Mouse (Mus musculus): ENCODE measurements around the gene Hcn2.

Hcn2 gene

DNA sequence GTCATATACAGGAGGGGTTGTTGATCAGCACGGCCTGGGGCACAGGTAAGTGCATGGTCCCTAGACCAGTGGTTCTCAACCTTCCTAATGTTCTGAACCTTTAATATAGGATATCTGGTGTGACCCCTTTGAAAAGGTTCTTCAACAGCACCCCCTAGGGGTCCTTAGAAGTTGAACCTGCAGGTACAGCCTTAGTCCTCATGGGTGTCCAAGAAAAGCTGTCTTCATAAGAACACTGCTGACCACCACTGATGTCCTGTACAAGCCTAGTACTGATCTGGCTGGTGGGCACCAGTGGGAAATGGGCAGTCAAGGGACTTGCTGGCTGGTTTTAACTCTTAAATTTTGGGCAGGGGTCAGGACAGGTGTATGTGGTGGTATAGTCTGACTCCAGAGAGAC is 4.4 kb upstream of the Hcn2 start:
- no peak for DNase-seq

DNA sequence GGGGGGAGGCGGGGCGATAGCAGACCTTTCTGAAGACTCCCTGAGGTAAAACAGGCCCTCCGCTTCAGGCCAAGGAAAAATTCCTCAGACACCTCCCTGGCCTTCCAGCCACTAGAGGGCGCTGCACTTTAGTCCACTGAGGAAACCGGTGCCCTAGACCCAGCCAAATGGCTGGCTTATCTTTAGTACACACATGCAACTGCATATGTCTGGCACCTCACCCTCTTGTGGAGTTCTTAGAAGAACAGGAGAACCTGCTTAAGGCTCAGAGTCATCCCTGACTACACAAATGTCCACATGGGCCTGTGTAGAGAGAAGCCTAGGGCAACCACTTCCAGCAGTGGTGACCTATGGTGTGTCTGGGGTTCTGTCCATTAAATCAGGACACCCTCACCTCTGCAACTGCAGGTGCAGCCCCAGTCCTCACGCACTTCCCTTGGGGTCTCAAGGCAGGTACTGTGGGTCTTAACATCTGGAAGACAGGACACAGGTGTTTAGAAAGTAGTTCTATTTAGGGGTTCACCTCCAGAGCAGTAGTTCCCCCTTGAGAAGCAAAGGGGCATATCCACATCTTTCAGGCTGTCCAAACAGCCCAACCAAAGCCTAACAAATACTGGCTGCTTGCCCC is 3.8 kb upstream of the Hcn2 start:
- DNase-seq: peak; percentile 92

GRCm38 (mm10) chr10:79713163-79713562 is 3.3 kb upstream of the Hcn2 start:
- DNase-seq: no peak

DNA sequence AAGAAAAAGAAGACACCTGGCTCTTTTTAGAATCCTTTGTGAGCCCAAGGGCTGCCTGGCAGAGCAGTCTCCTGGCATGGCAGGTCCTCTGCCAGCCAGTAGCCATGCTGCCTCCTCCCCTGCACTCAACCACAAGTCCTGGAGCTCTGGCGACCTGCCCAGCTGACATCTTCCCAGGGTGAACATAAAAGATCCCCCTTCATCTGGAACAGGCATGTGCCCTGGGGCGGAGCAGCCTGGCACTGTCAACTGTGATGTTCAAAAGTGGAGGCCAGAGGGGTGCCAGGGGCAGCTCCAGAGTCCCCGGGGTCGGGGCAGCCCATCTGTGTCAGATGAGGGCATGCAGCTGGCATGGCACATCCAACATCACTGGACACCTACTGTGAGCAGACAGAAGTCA is 1.4 kb upstream of the Hcn2 start:
- no peak for DNase-seq

GRCm38 (mm10) chr10:79716988-79717355 is 538 bp downstream of the Hcn2 start:
- peak; percentile 54 for DNase-seq

DNA sequence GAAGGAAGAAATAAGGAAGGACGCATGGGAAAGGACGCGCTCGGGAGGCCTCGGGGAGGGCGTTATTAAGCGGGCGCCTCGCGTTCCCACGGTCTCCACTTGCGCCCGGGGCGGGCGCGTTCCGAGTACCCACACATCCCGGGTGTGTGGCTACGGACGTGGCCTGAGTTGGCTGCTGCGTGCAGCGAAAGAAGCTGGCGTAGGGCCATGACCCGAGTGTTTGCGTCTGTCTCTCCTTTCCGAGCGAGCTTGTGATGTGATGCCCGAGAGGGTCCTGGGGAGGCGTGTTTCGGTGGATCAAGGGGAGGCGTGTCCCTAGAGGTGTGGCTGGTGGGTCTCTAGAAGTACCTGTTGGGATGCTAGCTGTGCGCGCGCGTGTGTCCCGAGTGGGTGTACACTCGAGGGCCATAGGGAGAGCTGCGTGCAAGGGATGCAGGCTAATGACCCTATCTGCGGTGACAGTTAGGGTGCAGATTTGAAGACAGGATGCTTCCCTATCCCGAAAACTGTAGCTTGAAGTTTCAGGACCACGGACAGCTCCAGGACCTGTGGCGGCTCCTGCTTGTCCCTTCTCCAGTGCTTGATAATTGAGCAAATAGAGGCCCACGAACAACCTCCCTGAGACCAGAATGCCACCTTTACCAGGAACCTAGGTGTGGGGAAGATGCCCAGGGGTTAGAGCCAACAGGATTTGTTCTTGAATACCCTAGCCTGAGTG is 1.4 kb downstream of the Hcn2 start:
- no peak for DNase-seq

- no peak for DNase-seq
These were observed 4.7 kb downstream of the Hcn2 start for GRCm38 (mm10) chr10:79721089-79721488.

DNA sequence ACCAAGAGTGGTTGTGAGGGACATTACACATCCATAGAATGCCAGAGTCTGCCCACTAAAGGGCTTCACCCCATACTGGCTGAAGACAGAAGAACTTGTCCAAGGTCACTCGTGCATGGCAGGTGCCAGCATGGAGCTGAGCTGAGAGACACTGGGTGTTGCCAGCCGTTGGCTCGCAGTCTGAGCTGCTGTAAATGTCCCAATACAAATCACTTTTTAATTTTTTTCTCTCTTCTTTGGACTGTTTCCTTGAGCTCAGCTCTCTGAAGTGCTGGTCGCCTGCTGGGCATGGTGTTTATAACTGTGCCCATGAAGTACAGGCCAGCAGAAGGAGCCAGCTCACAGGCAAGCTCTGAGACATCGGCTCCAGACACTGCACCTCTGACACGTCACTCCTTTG is 6.6 kb downstream of the Hcn2 start:
- no peak for DNase-seq

DNA sequence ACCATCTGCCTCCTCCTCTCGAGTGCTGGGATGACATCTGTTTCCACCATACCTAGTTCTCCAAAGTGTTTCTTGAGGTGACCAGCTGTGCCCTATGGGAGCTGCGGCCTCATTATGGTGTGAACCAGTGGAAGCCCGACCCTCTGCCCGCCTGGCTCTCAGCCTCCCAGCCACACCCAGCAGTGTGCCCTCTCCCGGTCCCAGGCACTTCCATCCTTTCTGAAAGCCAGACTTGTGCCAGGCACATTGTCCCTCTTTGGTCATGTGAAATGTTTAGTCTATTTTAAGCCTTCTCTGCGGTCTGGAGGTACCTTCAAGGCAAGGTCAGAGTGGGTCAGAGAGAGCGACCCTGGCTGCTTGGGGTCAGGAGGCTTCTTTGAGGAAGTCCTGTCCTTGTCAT is 7.3 kb downstream of the Hcn2 start:
- DNase-seq: no peak

GRCm38 (mm10) chr10:79726090-79726489 is 9.7 kb downstream of the Hcn2 start:
- DNase-seq: peak; percentile 49

DNA sequence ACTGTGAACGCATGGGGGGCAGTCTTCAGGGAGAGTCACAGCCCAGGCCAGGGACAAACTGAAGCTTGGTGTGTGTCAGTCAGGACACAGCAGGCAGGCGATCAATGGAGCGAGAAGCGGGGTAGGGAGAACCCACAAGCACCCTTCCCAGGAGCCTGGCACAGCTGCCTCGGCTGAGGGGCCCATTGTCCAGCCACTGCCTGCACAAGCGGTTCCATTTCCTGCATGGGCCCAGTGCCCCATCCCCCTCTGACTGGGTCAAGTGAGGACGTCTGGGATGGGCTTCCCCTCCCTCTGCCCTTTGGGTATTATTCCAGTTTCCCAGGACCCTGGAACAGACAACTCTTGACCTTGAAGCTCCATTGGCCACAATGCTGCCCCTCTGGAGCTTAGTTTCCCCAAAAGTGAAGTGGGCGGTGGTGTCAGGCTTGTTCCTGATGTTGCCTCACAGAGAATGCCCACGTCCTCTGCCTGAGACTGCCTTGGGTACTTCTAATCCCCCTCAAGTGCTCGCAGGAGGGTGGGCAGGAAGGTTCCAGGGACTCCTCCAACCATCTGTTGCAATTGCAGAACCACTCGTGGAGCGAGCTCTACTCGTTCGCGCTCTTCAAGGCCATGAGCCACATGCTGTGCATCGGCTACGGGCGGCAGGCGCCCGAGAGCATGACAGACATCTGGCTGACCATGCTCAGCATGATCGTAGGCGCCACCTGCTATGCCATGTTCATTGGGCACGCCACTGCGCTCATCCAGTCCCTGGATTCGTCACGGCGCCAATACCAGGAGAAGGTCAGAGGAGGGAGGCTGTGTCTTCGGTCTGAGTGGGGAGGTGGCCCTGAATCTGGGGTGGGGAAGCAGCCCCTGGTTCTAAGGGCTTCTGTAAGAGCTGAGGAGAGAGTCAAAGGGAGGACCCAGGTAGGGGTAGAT is 12.2 kb downstream of the Hcn2 start:
- no peak for DNase-seq

- DNase-seq: peak; percentile 48
These were observed 13.0 kb downstream of the Hcn2 start for GRCm38 (mm10) chr10:79729357-79729965.

DNA sequence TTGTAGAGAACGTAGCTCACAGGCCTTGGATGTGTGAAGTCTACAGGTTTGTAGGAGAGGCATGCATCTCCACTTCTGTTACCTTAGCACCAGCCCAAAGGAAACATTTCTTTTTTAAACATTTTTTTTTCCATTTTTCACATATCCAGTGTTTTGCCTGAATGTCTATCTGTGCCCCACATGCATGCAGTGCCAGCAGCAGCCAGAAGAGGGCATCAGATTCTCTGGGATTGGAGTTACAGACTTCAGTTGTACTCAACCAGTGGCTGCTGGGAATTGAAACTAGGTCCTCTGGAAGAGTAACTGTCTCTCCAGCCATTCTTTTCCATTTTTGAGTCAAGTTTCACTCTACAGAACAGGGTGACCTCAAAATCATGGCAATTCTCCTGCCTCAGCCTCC is 16.1 kb downstream of the Hcn2 start:
- DNase-seq: peak; percentile 54

- no peak for DNase-seq
These were observed 17.4 kb downstream of the Hcn2 start for GRCm38 (mm10) chr10:79733847-79734246.

GRCm38 (mm10) chr10:79735361-79735760 is 18.9 kb downstream of the Hcn2 start:
- no peak for DNase-seq

DNA sequence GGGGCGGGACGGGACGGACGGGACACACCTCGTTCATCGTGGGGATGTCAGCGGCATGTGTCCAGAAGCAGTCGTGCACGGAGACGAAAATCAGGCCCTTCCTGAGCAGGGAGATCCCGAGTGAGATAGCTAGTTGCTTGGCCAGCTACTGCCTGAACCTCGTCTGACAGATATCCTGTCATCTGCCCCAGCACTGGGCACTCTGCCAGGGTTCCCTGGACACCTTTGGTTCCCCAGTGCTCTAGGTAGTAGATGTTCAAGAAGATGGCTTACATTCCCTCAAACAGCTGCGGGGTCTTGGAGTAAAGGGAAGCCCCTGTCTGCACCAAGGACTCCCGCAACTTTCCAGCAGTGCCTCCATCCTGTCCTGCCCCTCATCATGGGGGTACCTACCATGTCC is 20.3 kb downstream of the Hcn2 start:
- no peak for DNase-seq

- no peak for DNase-seq
These were observed 21.8 kb downstream of the Hcn2 start for GRCm38 (mm10) chr10:79738259-79738658.

GRCm38 (mm10) chr10:79739234-79739633 is 22.8 kb downstream of the Hcn2 start:
- DNase-seq: no peak

- no peak for DNase-seq
These were observed 24.4 kb downstream of the Hcn2 start for GRCm38 (mm10) chr10:79740863-79741262.

DNA sequence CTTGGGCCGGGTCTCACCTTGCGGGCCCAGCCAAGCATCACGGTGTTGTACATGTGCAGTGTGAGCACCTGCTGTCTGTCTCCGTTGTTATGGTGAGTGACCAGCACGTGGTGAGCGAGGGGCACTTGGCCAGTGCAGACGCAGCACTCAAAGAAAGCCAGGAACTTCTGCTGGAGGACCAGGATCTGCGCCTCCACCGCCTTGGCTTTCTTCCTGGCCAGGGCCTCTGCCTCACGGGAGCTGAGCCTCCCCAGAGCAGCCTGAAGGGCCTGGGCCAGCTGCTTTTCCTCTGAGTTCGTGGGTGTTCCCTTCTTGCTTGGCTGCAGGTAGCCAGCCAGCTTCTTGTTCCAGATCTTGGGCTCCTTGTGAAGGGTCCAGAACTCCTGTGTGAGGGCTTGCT is 26.7 kb downstream of the Hcn2 start:
- DNase-seq: no peak

DNA sequence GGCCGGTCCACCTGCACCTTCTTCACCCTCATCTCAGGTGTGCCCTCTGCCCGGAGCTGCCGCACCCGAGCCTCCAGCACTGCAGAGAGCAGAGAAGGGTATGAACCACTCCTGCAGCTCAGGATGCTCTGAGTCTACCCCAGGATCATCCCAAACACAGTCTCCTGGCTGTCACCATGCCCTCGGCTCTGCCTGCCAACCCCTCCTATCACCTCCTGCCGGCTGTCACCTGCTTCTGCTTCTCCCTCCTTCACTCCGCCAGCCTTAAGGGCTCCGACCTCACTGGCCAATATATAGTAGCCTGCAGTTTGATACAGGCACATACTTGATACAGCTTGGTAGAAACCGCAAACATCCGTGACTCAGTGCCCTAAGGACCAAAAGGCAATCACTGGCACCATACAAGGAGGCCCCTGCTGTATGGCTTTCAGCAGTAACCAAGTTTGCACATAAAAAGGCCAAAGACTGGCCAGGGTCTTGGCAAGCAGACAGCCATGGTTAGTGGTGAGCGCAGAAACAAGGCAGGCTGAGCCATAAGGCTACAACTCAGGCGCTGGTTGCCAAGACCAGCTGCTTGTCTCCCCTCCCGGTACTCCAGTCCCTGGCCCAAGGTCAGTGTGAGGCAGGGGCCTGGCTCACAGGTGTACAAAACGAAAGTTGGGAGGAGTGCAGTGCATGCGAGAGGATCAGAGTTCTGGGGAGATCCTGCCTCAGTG is 27.4 kb downstream of the Hcn2 start:
- DNase-seq: no peak

GRCm38 (mm10) chr10:79745411-79745810 is 29.0 kb downstream of the Hcn2 start:
- no peak for DNase-seq

Data from right cerebral cortex, postnatal 14 days (tissue).